Mouse (Mus musculus) lung, embryonic 14.5 days (tissue): ENCODE results near the gene Ccdc126. TPM values are rescaled to one million over a fixed set of nuclear protein-coding genes. Genes with fewer than 3 reads are reported as not detected.

Source experiments
- ATAC-seq: fragments of 200-750 bp; cut with Nextera tagmentation; 2 replicates; pipeline ENCODE4 v1.8.0; 2017; ENCODE audit warnings: mild to moderate bottlenecking, moderate TSS enrichment, moderate library complexity; ENCODE audit not compliant: insufficient read depth
- DNase-seq: peaks from one replicate; pipeline ENCODE4 v3.0.0-alpha.2; 2015
- H3K27ac ChIP-seq: fragments of 300-500 bp; sonication (generic); 2 replicates; pipeline ENCODE4 v1.5.1; 2014; ENCODE audit warnings: low read depth, mild to moderate bottlenecking, moderate library complexity
- H3K27me3 ChIP-seq: fragments of 300-500 bp; sonication (generic); 2 replicates; pipeline ENCODE4 v1.6.1; 2014; ENCODE audit warnings: low read length, control low read depth; ENCODE audit not compliant: insufficient read depth
- H3K36me3 ChIP-seq: fragments of 300-500 bp; sonication (generic); 2 replicates; pipeline ENCODE4 v1.6.1; 2014; ENCODE audit warnings: control low read depth; ENCODE audit not compliant: insufficient read depth
- H3K4me1 ChIP-seq: fragments of 300-500 bp; sonication (generic); 2 replicates; pipeline ENCODE4 v1.6.1; 2014; ENCODE audit warnings: antibody characterized with exemption, control low read depth; ENCODE audit not compliant: insufficient read depth
- H3K4me2 ChIP-seq: fragments of 300-500 bp; sonication (generic); 2 replicates; pipeline ENCODE4 v1.6.1; 2014; ENCODE audit warnings: mild to moderate bottlenecking
- H3K4me3 ChIP-seq: fragments of 300-500 bp; sonication (generic); 2 replicates; pipeline ENCODE4 v1.5.1; 2014; ENCODE audit warnings: low read depth, low read length
- H3K9ac ChIP-seq: fragments of 300-500 bp; sonication (generic); 2 replicates; pipeline ENCODE4 v1.6.1; 2014
- H3K9me3 ChIP-seq: fragments of 300-500 bp; sonication (generic); 2 replicates; pipeline ENCODE4 v1.6.1; 2016; ENCODE audit warnings: low read depth, low read length, control low read depth
- CTCF ChIP-seq: IDR thresholded peaks from 2 replicates; pipeline ENCODE4 v1.5.1; 2016; ENCODE audit warnings: antibody characterized with exemption, low read depth
- WGBS: fragments of 180-500 bp; shearing (Covaris S2); extraction: QIAGEN DNeasy Blood & Tissue Kit; methylation state at CpG from one replicate; pipeline ENCODE4 v1.1.7; 2014; 5-methylcytosine and 5-hydroxymethylcytosine counted together
- polyA plus RNA-seq: library from polyadenylated mRNA; unstranded; fragments of >200 nt; fragmentation: Nextera tagmentation; extraction: Ambion mirVana; gene quantifications from 2 replicates; pipeline ENCODE4 v1.2.1, GENCODE M21; 2014

Gene Ccdc126
- polyA plus RNA-seq, 1 experiment from 2014 or later: 12.5 TPM

- Histone ChIP-seq H3K4me3 (no peak overlapping the region), H3K4me1 (no peaks in the 10 kb centered on the region), H3K27me3 (no peaks in the 10 kb centered on the region), H3K27ac (no peak overlapping the region), H3K9ac (no peak overlapping the region), H3K4me2 (no peak overlapping the region), H3K36me3 (no peaks in the 10 kb centered on the region), H3K9me3 (no peaks in the 10 kb centered on the region)
- 60% methylated on average over 2 of the region's 2 CpGs for WGBS
- no peak for TF ChIP-seq CTCF
- no peak for ATAC-seq
- DNase-seq: no peak
Observed at GRCm38 (mm10) chr6:49324528-49324927, 5.5 kb downstream of the Ccdc126 start.

GRCm38 (mm10) chr6:49325294-49325693, 6.2 kb downstream of the Ccdc126 start:
- WGBS: 63% methylated on average over 1 of the region's 1 CpGs

DNA sequence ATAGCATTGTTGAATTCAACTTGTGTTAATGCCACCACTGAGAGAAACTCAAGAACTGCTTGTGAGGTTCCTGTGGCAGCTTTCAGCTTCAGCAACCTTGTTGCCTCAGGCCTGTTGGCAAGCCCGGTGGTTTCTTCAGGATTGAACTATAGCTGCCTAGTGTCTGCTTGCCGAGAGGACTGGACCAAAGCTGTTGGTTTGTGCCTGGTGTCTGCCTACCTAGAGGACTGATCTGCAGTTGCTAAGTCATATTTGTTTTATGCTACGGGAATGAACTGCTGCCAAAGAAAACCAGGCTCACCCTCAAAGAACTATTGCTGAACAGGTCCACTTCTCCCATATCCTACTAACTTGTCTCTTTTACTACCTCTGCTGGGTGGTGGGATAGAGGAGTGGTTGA, 7.8 kb downstream of the Ccdc126 start:
- Histone ChIP-seq H3K27me3 (no peaks in the 10 kb centered on the region), H3K4me1 (no peaks in the 10 kb centered on the region), H3K27ac (no peak overlapping the region), H3K4me3 (no peak overlapping the region), H3K9me3 (no peaks in the 10 kb centered on the region), H3K4me2 (no peak overlapping the region), H3K9ac (no peak overlapping the region), H3K36me3 (no peaks in the 10 kb centered on the region)
- ATAC-seq: no peak
- no peak for DNase-seq
- WGBS: 79% methylated on average over 3 of the region's 3 CpGs
- TF ChIP-seq CTCF: no peak

More at GRCm38 (mm10) chr6:49325294-49325693, 6.2 kb downstream of the Ccdc126 start:
- H3K4me3 ChIP-seq: no peak overlapping the region
- H3K36me3 ChIP-seq: no peaks in the 10 kb centered on the region
- H3K4me2 ChIP-seq: no peak overlapping the region
- H3K9ac ChIP-seq: no peak overlapping the region
- no peaks in the 10 kb centered on the region for H3K9me3 ChIP-seq
- no peaks in the 10 kb centered on the region for H3K4me1 ChIP-seq
- TF ChIP-seq CTCF: no peak
- DNase-seq: no peak
- H3K27me3 ChIP-seq: no peaks in the 10 kb centered on the region
- H3K27ac ChIP-seq: no peak overlapping the region
- ATAC-seq: no peak

DNA sequence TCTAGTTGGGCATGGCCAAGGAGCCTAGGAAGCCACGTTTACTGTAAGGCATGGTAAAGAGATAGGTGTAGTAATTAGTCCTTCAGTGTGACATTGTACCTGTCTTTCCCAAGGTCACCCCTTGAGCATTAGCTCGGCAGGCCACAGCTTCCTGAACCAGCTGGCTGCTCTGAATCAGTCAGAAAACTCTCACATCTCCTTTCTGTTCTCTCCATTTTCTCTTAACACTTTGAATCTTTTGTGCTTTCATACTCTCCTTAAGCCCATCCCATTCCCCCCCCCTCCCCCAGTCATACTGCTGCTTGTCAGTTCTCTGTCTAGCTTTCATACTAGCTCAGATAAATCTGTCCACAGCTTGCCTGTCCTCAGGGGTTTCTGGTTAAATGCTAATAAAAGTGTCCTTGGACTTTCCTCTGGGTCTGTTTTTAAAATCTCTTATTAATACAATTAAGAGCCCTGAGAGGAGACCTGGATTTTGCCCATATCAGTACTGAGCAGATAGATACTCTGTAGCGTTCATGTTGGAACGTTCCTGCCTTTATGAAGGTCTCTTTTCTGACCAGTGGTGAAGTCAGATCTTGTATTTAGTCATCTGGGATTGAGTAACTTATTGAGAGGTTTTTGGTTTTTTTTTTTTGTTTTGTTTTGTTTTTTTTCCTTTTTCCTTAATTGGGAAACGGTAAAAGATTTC, 12.4 kb downstream of the Ccdc126 start:
- DNase-seq (no peak), ATAC-seq (no peak)
- H3K36me3 ChIP-seq: peaks cover 3% of the 10 kb centered on the region; the same call in 1 of the 2 replicates
- H3K4me3 ChIP-seq: no peak overlapping the region
- H3K4me1 ChIP-seq: no peaks in the 10 kb centered on the region
- no peaks in the 10 kb centered on the region for H3K27me3 ChIP-seq
- H3K4me2 ChIP-seq: no peak overlapping the region
- H3K9ac ChIP-seq: no peak overlapping the region
- H3K9me3 ChIP-seq: no peaks in the 10 kb centered on the region
- TF ChIP-seq CTCF: no peak
- 55% methylated on average over 5 of the region's 5 CpGs for WGBS
- H3K27ac ChIP-seq: no peak overlapping the region

- Histone ChIP-seq H3K4me3 (no peak overlapping the region), H3K4me2 (no peak overlapping the region), H3K9me3 (no peaks in the 10 kb centered on the region), H3K4me1 (no peaks in the 10 kb centered on the region), H3K27me3 (no peaks in the 10 kb centered on the region), H3K27ac (no peak overlapping the region), H3K36me3 (peaks cover 3% of the 10 kb centered on the region; the same call in 1 of the 2 replicates), H3K9ac (no peak overlapping the region)
- no peak for TF ChIP-seq CTCF
- ATAC-seq (no peak), DNase-seq (no peak)
- 44% methylated on average over 13 of the region's 13 CpGs for WGBS
Observed at GRCm38 (mm10) chr6:49332060-49332370, 12.9 kb downstream of the Ccdc126 start.

GRCm38 (mm10) chr6:49338566-49338965, 19.5 kb downstream of the Ccdc126 start:
- 34% methylated on average over 9 of the region's 9 CpGs for WGBS
- Histone ChIP-seq H3K27me3 (no peaks in the 10 kb centered on the region), H3K4me1 (no peaks in the 10 kb centered on the region), H3K4me3 (no peak overlapping the region), H3K36me3 (peaks cover 3% of the 10 kb centered on the region; the same call in 1 of the 2 replicates), H3K9ac (no peak overlapping the region), H3K9me3 (no peaks in the 10 kb centered on the region), H3K4me2 (no peak overlapping the region), H3K27ac (no peak overlapping the region)
- ATAC-seq (no peak), DNase-seq (peak; percentile 53)
- TF ChIP-seq CTCF: no peak

DNA sequence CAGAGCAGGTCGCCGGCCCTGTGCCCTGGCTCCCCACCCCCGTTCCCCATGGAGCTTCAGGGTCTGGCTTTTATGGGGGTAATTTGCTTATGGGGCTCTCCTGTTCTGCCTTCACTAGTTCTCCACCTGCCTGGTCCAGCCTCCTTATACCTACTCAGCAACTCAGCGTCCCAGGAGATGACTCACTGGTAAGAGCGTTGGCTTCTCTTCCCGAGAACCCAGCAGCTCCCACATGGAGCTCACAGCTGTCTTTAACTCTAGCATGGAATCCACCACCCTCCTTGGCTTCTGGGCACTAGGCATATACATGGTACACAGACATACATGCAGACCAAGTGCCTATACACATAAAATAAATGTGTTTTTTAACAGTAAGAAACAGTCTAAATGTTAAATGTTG, 20.1 kb downstream of the Ccdc126 start:
- H3K4me1 ChIP-seq: no peaks in the 10 kb centered on the region
- whole genome bisulfite sequencing: 36% methylated on average over 6 of the region's 6 CpGs
- H3K27ac ChIP-seq: no peak overlapping the region
- no peak overlapping the region for H3K4me3 ChIP-seq
- no peak for TF ChIP-seq CTCF
- ATAC-seq: no peak
- DNase-seq: no peak
- peaks cover 3% of the 10 kb centered on the region; the same call in 1 of the 2 replicates for H3K36me3 ChIP-seq
- no peaks in the 10 kb centered on the region for H3K9me3 ChIP-seq
- H3K4me2 ChIP-seq: no peak overlapping the region
- no peak overlapping the region for H3K9ac ChIP-seq
- H3K27me3 ChIP-seq: no peaks in the 10 kb centered on the region
